Mouse (Mus musculus): ENCODE results near the gene Harbi1. TPM values are rescaled to one million over a fixed set of nuclear protein-coding genes. Genes with fewer than 3 reads are reported as not detected.

Harbi1 gene
- 16.7 and 17.9 TPM in 2 replicates for polyA plus RNA-seq (2015; fragmentation: Nextera tagmentation; extraction: Ambion mirVana)

DNA sequence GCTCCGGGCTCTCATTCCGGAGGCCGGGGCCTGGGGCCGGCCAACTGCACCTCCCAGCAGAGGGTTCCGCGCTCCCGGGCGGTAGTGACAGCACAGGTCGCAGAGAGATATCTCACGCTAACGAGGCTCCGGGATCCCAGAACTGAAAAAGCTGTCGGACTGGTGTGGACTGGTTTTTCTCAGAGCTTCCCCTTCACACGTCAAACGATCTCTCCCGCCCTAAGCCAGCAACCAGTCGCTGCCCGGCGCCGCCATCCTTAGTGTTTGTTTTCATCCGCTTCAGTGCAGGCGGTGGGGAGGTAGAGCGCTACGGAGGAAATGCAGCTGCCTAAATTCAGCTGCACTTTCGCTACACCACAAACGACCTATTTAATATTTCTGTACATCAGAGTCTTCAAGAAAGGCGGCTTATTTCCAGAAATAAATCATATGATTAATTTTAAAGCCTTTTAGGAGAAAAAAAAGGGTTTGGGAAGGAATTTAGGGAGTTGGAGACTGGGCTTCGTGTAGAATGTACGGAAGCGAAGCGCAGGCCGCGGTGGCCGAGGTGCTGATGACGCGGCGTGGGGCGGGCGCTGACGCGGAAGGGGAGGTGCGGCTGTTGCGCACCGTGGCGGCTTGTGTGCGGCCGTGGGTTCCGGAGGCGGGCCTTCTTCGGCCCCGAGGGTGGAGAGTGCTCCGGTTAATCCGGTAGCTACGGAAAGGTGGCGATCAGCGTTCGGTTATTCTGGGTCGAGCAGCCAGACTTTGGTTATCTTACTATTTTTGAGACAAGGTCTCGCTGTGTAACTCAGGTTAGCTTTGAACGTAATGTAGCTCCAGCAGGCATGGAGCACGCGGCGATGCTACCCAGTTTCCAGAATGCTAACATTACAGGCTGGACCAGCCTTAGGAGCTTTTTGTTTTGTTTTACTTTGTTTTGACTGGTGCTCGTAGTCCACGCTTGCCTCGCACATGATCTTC lies at the start of gene Harbi1, which contains the start of gene Atg13:
Gene Harbi1 (plus strand): TSS at position 581 of the 963 bp plus-strand sequence.
Gene Atg13 (minus strand): TSS at position 305 of the 963 bp plus-strand sequence.
- Histone ChIP-seq H3K4me1 (ENCODE audit: control insufficient read depth, insufficient read depth, low read depth, low read length) (peaks cover 16% of the 10 kb centered on the region), H3K9me3 (ENCODE audit: control insufficient read depth, low read length) (no peaks in the 10 kb centered on the region), H3K27ac (ENCODE audit: low read depth, low read length) (peak within 1 kb of the TSS; percentile 81), H3K4me2 (ENCODE audit: low read length) (peak within 1 kb of the TSS; percentile 85), H3K27me3 (replicated peaks; ENCODE audit: control insufficient read depth, insufficient read depth, low read length) (no peaks in the 10 kb centered on the region), H3K36me3 (ENCODE audit: control insufficient read depth, insufficient read depth, low read length) (no peaks in the 10 kb centered on the region), H3K4me3 (ENCODE audit: low read length) (peak within 1 kb of the TSS; percentile 69), H3K9ac (ENCODE audit: low read depth, low read length) (peak within 1 kb of the TSS; percentile 68)
- WGBS = under 1% methylated on average over 66 of the region's 66 CpGs
- peak; percentile 99 for ATAC-seq

DNA sequence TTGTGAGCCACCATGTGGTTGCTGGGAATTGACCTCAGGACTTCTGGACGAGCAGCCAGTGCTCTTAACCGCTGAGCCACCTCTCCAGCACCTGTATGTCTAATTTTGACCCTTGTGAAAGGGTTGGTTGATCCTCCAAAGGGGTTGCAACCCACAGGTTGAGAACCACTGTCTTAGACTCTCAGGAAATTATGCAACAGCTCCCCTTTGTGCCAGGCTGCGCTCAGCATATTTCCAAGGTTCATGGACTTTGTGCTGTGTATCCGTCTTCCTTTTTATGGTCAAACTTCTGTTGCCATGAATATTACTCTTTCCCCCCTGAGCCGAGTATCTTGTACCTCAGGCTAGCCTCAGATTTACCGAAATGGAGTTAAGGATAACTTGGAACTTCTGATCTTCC lies 49.7 kb upstream of the Harbi1 start:
- WGBS = 96% methylated on average over 6 of the region's 6 CpGs
- no peaks in the 10 kb centered on the region for H3K9me3 ChIP-seq (ENCODE audit: control insufficient read depth, low read length)
- no peaks in the 10 kb centered on the region for H3K4me1 ChIP-seq (ENCODE audit: control insufficient read depth, insufficient read depth, low read depth, low read length)
- no peak overlapping the region for H3K4me3 ChIP-seq (ENCODE audit: low read length)
- no peak overlapping the region for H3K27ac ChIP-seq (ENCODE audit: low read depth, low read length)
- no peak for ATAC-seq
- peaks cover 42% of the 10 kb centered on the region for H3K36me3 ChIP-seq (ENCODE audit: control insufficient read depth, insufficient read depth, low read length)
- H3K4me2 ChIP-seq (ENCODE audit: low read length) = no peak overlapping the region
- H3K27me3 ChIP-seq (replicated peaks; ENCODE audit: control insufficient read depth, insufficient read depth, low read length) = no peaks in the 10 kb centered on the region
- no peak overlapping the region for H3K9ac ChIP-seq (ENCODE audit: low read depth, low read length)

DNA sequence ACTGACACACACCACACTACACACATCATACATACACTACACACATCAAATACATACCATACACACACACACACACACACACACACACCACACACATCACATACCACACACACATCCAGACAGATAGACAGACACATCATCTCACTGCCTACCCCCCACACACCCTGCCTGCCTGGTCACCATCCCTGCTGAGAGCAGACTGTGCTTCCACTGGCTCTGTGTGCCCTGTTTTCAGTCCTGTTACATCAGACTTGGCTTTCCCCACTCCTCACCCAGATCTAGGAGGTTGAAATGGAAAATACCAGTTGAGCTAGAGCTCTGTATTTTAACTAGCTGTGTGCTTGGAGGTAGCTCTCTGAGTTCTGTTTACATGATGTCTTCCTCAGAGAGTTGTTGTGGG lies 45.9 kb upstream of the Harbi1 start:
- peaks cover 40% of the 10 kb centered on the region for H3K36me3 ChIP-seq (ENCODE audit: control insufficient read depth, insufficient read depth, low read length)
- H3K4me1 ChIP-seq (ENCODE audit: control insufficient read depth, insufficient read depth, low read depth, low read length) = no peaks in the 10 kb centered on the region
- H3K27ac ChIP-seq (ENCODE audit: low read depth, low read length) = no peak overlapping the region
- no peaks in the 10 kb centered on the region for H3K9me3 ChIP-seq (ENCODE audit: control insufficient read depth, low read length)
- no peak overlapping the region for H3K4me2 ChIP-seq (ENCODE audit: low read length)
- H3K27me3 ChIP-seq (replicated peaks; ENCODE audit: control insufficient read depth, insufficient read depth, low read length) = no peaks in the 10 kb centered on the region
- H3K4me3 ChIP-seq (ENCODE audit: low read length) = no peak overlapping the region
- no peak for ATAC-seq
- no peak overlapping the region for H3K9ac ChIP-seq (ENCODE audit: low read depth, low read length)

DNA sequence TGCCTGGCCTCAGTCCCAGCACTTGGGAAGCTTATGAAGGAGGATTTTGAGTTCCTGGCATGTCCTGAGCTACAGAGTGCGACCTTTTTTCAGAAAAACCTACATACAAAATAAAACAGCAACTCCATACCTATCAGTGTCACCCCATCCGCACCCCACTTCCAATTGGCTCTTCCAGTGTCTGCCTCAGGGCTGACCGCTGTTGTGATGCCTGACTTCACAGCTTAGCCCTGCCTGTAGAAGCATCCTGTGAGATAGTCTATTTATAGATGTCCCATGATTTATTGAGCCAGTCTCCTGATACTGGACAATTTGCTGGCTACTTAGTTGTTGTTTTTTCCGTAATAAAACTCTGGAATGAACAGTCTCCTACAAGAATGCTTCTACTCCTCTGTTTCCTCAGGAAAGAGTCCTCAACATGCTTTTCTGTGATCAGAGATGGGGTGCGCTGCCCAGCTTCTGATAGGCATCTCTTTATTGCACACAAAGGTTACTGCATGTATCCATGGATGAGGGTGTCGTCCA lies 44.2 kb upstream of the Harbi1 start:
- no peak overlapping the region for H3K27ac ChIP-seq (ENCODE audit: low read depth, low read length)
- 95% methylated on average over 6 of the region's 6 CpGs for WGBS
- peaks cover 48% of the 10 kb centered on the region for H3K36me3 ChIP-seq (ENCODE audit: control insufficient read depth, insufficient read depth, low read length)
- H3K4me3 ChIP-seq (ENCODE audit: low read length) = no peak overlapping the region
- no peak overlapping the region for H3K9ac ChIP-seq (ENCODE audit: low read depth, low read length)
- H3K27me3 ChIP-seq (replicated peaks; ENCODE audit: control insufficient read depth, insufficient read depth, low read length) = no peaks in the 10 kb centered on the region
- ATAC-seq = no peak
- H3K9me3 ChIP-seq (ENCODE audit: control insufficient read depth, low read length) = no peaks in the 10 kb centered on the region
- no peaks in the 10 kb centered on the region for H3K4me1 ChIP-seq (ENCODE audit: control insufficient read depth, insufficient read depth, low read depth, low read length)
- no peak overlapping the region for H3K4me2 ChIP-seq (ENCODE audit: low read length)

DNA sequence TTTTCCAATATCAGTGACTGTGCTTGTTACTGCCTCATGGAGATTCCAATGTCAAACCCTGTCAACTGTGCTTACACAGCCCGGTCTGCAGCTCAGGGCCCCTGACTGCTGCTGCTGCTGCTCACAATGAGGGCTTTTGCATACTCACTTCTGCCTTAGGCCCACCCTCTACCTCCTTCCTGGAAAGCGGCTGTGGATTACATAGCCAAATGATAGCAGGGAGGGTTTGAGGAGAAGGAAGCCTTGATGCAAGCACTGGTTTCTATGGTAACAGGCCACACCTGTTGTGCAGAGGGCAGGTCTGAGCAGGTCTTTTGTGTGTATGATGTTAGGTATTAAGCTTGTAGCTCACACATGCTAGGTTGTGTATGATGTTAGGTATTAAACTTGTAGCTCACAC lies 42.9 kb upstream of the Harbi1 start:
- H3K4me3 ChIP-seq (ENCODE audit: low read length) = no peak overlapping the region
- no peak overlapping the region for H3K4me2 ChIP-seq (ENCODE audit: low read length)
- H3K36me3 ChIP-seq (ENCODE audit: control insufficient read depth, insufficient read depth, low read length) = peaks cover 48% of the 10 kb centered on the region
- no peak; the same call in 1 of the 2 replicates for ATAC-seq
- 89% methylated on average over 2 of the region's 2 CpGs for WGBS
- no peak overlapping the region for H3K9ac ChIP-seq (ENCODE audit: low read depth, low read length)
- H3K27me3 ChIP-seq (replicated peaks; ENCODE audit: control insufficient read depth, insufficient read depth, low read length) = no peaks in the 10 kb centered on the region
- H3K4me1 ChIP-seq (ENCODE audit: control insufficient read depth, insufficient read depth, low read depth, low read length) = no peaks in the 10 kb centered on the region
- no peak overlapping the region for H3K27ac ChIP-seq (ENCODE audit: low read depth, low read length)
- H3K9me3 ChIP-seq (ENCODE audit: control insufficient read depth, low read length) = no peaks in the 10 kb centered on the region

DNA sequence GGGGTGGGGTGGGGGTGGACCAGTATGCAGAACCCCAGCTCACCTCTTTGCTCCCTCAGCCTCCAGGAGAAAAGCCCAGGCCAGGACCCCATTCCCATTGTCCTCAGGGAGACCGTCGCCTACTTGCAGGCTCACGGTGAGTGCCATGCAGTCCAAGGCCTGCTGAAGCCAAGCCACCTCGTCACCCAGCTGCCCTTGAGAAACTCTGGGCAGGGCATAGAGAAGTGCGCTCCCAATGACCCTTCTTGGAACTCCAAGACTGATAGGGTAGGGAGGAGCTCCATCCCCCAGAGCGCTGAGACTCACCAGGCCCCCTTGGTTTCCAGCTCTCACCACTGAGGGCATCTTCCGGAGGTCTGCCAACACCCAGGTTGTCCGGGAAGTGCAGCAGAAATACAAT lies 41.3 kb upstream of the Harbi1 start:
- H3K9me3 ChIP-seq (ENCODE audit: control insufficient read depth, low read length) = no peaks in the 10 kb centered on the region
- H3K27me3 ChIP-seq (replicated peaks; ENCODE audit: control insufficient read depth, insufficient read depth, low read length) = no peaks in the 10 kb centered on the region
- no peak overlapping the region for H3K4me2 ChIP-seq (ENCODE audit: low read length)
- H3K36me3 ChIP-seq (ENCODE audit: control insufficient read depth, insufficient read depth, low read length) = peaks cover 43% of the 10 kb centered on the region
- ATAC-seq = no peak
- no peak overlapping the region for H3K9ac ChIP-seq (ENCODE audit: low read depth, low read length)
- no peak overlapping the region for H3K4me3 ChIP-seq (ENCODE audit: low read length)
- WGBS = 94% methylated on average over 8 of the region's 8 CpGs
- H3K4me1 ChIP-seq (ENCODE audit: control insufficient read depth, insufficient read depth, low read depth, low read length) = no peaks in the 10 kb centered on the region
- no peak overlapping the region for H3K27ac ChIP-seq (ENCODE audit: low read depth, low read length)

DNA sequence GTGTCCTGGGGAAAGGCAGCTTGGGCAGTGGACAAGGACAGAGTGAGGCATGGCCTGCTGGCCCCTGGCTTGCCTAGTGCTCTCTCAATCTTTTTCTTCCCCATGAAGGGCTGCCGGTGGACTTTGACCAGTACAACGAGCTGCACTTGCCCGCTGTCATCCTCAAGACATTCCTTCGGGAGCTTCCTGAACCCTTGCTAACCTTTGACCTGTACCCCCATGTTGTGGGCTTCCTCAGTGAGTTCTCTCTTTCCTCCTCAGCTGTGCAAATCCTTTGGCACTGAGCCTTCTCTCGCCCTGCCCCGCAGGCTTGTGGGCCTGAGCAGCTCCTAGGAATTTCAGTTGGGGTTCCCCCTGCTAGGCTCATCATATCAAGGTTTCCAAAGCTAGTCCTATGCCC lies 40.6 kb upstream of the Harbi1 start:
- Histone ChIP-seq H3K9me3 (ENCODE audit: control insufficient read depth, low read length) (no peaks in the 10 kb centered on the region), H3K4me1 (ENCODE audit: control insufficient read depth, insufficient read depth, low read depth, low read length) (no peaks in the 10 kb centered on the region), H3K27ac (ENCODE audit: low read depth, low read length) (no peak overlapping the region), H3K27me3 (replicated peaks; ENCODE audit: control insufficient read depth, insufficient read depth, low read length) (no peaks in the 10 kb centered on the region), H3K9ac (ENCODE audit: low read depth, low read length) (no peak overlapping the region), H3K4me2 (ENCODE audit: low read length) (no peak overlapping the region), H3K4me3 (ENCODE audit: low read length) (no peak overlapping the region), H3K36me3 (ENCODE audit: control insufficient read depth, insufficient read depth, low read length) (peaks cover 44% of the 10 kb centered on the region)
- WGBS = 92% methylated on average over 6 of the region's 6 CpGs
- no peak for ATAC-seq

DNA sequence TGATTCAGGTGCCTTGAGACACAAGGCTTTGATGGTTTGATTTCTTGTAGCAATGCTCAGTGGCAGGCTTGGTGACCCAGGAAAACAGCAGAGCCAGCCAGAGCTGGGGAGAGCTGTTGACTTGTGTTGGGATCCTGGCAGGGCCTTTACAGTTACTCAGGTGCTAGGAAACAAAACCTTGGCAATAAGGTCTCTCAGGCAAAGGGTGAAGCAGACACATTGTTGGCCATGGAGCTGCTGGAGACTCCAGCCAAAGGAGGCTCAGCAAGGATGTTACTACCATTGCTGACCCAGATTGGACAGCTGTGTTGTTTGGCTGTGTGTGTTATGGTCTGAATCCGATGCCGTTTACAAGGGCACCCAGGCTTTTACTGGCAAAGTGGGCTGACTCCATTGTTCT lies 37.1 kb upstream of the Harbi1 start:
- peaks cover 48% of the 10 kb centered on the region for H3K36me3 ChIP-seq (ENCODE audit: control insufficient read depth, insufficient read depth, low read length)
- no peak for ATAC-seq
- H3K27me3 ChIP-seq (replicated peaks; ENCODE audit: control insufficient read depth, insufficient read depth, low read length) = no peaks in the 10 kb centered on the region
- no peak overlapping the region for H3K9ac ChIP-seq (ENCODE audit: low read depth, low read length)
- no peak overlapping the region for H3K4me3 ChIP-seq (ENCODE audit: low read length)
- no peaks in the 10 kb centered on the region for H3K4me1 ChIP-seq (ENCODE audit: control insufficient read depth, insufficient read depth, low read depth, low read length)
- no peak overlapping the region for H3K27ac ChIP-seq (ENCODE audit: low read depth, low read length)
- 63% methylated on average over 2 of the region's 2 CpGs for WGBS
- no peaks in the 10 kb centered on the region for H3K9me3 ChIP-seq (ENCODE audit: control insufficient read depth, low read length)
- H3K4me2 ChIP-seq (ENCODE audit: low read length) = no peak overlapping the region

DNA sequence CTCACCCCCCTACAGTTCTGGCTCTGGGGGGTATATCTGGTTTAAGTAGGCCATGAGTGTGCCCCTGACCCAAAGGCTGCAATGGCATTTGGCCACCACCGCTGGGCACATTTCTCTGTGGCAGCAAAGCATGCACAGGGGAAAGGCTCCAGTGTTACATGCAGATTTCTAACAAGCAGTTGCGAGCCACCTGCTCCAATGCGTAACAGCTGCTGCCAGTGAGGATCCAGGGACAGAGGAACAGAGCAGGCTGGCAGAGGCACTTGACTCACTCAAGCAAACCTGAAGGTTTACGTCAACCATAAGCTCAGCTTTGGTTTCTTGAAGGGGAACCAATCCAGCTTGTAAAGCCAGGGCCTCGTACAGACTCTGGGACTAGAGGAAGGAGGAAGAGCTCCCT lies 35.8 kb upstream of the Harbi1 start:
- Histone ChIP-seq H3K4me1 (ENCODE audit: control insufficient read depth, insufficient read depth, low read depth, low read length) (no peaks in the 10 kb centered on the region), H3K4me2 (ENCODE audit: low read length) (no peak overlapping the region), H3K27me3 (replicated peaks; ENCODE audit: control insufficient read depth, insufficient read depth, low read length) (no peaks in the 10 kb centered on the region), H3K9me3 (ENCODE audit: control insufficient read depth, low read length) (no peaks in the 10 kb centered on the region), H3K27ac (ENCODE audit: low read depth, low read length) (no peak overlapping the region), H3K9ac (ENCODE audit: low read depth, low read length) (no peak overlapping the region), H3K36me3 (ENCODE audit: control insufficient read depth, insufficient read depth, low read length) (peaks cover 40% of the 10 kb centered on the region), H3K4me3 (ENCODE audit: low read length) (no peak overlapping the region)
- ATAC-seq = no peak
- 85% methylated on average over 5 of the region's 5 CpGs for WGBS
